Mouse (Mus musculus) kidney, postnatal 36 days (tissue): ENCODE data around the gene Cit.

Experiments
- DNase-seq, 2 experiments: peaks; one replicate each; pipeline ENCODE4 v3.0.0; 2021 to 2022; ENCODE audit warnings: mixed read lengths in 2 of 2

Cit gene

DNA sequence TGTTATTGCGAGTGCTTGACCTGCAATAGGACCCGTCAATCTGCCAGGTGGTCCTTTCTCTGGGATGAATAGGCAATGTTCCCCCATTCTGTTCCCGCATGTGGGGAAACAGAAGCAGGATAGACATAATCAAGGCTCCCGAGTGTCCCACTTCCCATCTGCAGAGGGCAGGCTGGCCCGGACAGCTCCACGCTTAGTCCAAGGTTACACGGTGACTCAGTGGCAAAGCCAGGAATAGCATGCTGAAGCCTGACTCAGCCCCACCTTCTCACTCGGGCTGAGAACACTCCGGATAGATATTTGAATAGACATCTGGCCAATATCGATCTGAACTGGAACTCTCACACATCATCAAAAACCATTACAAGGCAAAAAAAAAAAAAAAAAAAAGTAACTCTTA, 130.6 kb downstream of the Cit start:
- no peak for DNase-seq

DNA sequence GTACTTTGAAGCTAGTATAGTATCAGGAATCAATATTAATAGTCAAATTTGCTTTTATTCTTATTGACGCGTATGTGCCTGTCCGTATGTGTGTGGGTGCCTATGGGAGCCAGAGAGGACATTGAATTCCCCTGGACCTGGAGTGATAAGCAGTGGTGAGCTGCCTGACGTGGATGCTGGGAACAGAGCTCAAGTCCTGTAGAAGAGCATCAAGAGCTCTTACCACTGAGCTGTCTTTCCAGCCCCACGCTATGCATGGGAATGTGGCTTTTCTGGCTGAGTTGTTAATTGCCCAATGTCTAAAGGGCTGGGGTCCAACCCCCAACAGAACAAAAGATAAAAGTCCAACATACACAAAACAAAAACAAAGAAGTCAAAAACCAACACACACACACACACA, 131.4 kb downstream of the Cit start:
- DNase-seq, result no peak

DNA sequence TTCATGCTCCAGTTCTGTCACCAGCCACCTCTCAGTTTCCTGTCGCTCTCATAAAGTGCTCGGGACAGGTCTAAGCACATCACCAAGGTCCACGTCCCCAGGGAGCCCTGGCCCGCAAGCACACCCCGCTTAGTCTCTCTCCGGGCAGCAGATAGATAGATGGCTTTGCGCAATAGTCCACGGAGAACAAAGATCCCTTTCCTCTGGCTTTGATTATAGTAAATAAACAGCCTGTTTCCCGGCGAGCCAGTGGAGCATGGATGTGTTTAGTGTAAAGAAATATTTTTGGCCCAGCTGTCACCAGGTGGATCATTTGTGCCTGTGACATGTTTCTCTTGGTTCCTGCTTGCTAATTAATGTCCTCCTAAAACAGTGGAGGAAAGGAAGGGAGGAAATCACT, 132.2 kb downstream of the Cit start:
- peak; percentile 21 to 31 for DNase-seq

DNA sequence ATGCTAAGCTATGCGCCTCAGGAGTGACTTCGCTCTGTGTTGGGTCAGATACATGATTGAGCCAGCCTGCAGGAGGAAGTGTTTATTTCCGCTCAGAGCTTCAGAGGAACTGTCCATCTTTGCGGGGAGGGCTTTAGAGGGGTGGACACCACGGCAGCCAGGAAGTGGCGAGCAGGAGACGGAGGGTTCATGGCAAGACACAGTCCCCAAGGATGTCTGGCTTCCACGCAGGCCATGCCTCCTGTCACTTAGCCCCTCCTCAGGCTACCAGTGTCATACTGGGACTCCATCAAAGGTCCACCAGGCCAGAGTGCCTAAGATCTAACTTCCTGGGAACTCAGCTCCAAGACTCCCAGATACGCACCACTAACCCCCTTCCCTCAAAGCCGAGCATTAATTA, 132.7 kb downstream of the Cit start:
- DNase-seq, result peak; percentile 66 to 74

DNA sequence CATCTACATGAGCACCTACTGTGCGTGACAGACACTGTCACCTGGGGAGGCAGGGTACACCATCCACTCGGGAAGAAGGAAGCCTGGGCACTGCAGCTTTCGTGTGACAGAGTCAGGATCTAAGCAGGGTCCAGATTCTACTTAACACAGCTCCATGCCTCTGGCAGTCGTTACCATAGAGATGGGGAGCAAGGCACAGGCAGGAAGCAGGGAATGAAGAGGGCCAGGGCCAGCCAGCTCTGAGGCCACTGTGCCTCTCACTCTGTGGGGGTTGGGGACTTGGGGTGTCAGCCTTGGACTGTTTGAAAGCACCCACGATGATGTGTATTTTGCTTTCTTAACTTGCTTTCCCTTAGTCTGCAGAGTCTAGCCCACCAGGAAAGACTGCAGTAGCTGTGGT, 133.2 kb downstream of the Cit start:
- no peak for DNase-seq

DNA sequence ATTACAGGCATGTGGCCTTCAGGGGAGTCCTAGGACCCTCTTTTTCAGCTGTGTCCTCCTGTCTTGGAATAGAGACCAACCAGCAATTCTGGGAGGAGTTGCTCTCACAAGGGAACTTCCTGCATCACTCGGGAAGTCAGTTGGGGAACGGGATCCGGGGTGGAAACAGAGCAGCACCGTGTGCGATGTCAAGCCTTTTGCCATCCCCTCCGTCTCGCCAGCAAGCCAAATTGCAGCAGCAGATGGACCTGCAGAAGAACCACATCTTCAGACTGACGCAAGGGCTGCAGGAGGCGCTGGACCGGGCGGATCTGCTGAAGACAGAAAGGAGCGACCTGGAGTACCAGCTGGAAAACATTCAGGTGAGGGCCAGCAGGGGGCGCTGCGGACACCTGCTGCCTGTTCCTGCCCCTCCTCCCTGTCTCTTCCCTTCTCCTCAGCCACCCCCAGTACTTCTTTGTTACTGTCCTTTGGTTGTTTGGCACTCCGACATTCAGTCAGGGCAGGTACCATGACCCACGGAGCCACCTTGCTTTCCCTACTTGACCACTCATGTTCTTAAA, 134.1 kb downstream of the Cit start:
- DNase-seq, result peak; percentile 36 to 70

DNA sequence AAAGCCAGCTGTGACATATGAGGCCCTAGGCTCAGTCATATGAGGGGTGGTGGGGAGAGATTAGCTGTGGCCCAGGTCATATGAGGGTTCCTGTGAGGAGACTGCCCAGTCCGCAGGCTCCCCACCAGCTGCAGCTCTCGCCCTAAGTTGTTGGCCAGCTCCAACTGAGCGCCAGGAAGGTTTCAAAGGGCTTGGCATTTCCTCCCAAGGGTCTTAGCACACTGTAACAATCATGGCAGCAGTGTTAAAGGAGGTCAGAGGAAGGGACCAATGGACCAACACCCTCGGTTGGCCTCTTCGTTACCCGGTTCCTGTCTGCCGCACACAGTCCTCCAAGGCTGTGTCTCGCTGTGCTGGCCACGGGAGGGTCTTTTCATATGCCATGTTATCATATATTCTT, 135.5 kb downstream of the Cit start:
- peak; percentile 19 to 43 for DNase-seq

DNA sequence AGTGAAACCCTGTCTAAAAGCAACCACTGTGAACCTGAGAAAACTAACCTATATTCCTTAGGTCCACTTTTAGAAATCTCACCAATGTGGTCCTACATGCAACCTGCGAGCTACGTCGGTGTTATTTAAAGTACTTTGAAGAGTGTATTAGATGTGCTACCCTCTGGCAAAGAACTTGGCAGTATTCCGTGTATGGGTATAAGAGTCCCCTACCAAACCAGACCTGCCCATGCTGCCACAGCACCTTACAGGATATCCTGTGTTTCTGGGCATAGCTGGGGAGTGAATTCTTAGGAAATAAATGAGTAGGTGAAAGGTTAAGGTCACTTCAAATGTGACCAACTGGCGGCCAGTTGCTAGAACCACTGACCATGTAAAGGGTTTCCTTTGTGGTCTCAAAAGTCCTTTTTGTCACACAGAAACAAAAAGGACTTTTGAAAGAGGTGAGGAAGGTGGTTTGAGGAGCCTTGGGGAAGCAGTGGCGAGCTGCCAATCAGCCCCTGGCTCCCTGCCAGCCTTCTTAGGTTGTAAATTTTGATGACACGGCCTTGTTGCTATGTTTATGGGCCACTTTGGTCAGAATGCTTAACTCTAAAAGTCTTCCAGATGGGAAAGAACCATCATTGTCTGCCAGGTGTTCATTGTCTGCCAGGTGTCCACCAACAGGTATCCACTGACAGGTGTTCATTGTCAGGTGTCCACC, 137.7 kb downstream of the Cit start:
- peak; percentile 75 to 89 for DNase-seq

DNA sequence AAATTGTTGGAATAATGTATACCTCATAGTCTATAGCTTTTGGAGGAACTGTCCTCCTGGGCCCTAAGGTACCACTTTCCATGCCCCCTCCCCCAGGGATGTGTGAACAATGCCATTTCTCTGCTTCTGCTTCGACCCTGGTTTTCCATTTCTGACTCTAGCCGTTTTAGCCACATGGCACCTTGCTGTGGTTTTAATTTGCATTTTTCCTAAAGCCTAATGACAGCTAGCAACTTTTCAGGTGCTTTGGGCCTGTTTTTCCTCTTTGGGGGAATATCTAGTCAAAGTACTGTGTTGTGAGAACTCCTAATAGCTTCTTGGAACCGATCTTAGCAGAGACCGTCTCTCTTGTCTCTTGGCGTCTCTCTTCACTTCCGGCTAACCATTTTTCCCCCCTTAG, 139.3 kb downstream of the Cit start:
- DNase-seq, result no peak

DNA sequence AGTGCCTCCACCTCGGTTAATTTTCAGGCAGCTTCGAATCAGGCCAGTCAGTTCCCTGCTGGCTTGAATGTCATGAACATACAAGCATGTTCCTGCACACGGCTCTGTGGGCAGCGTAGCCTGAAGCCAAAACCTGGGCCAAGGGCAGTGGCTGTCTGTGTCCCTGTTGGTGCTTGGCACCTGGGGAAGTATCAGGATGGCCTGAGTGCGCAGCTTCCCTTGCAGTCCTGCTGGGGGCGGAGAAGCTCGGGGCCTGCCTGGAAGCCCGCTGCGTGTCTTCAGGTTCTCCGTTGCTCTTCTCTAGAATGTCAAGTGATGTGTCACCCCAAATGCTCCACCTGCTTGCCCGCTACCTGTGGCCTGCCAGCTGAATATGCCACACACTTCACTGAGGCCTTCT, 140.0 kb downstream of the Cit start:
- no peak for DNase-seq

DNA sequence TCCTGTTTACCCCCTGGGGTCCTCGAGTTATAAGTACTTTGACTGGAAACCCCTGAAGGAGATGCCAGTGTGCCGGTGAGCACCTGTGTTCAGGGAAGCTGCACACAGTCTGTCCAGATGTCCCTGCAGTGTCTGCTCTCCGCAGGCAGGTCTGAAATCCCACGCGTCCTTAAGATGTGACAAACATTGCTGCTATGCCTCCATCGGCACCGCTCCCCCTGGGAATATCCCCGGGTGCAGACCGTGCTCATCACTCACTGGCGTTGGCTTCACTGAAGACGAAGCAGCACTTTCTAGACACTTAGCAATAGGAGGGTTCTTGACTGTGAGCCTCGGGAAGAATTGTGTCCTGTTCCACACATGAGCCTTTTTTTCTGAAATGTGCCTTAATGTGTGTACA, 142.2 kb downstream of the Cit start:
- DNase-seq, result no peak

DNA sequence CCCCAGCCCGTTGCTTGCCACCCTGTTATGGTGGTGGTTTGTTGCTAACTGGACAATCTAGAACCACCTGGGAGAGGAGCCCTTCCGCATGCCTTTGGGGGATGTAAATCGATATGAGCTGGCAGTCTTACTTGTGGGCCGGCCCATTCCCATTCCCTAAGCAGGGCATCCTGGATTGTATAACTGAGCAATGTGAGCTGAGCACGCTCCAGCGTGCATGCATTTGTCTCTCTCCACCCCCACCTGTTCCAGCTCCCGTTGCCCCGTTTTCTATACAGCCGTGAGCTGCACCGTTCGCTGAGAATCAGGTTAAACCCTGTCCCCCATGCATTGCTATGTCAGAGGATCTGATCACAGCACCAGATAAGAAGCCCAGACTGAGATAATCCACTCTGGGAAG, 146.6 kb downstream of the Cit start:
- DNase-seq, result no peak

DNA sequence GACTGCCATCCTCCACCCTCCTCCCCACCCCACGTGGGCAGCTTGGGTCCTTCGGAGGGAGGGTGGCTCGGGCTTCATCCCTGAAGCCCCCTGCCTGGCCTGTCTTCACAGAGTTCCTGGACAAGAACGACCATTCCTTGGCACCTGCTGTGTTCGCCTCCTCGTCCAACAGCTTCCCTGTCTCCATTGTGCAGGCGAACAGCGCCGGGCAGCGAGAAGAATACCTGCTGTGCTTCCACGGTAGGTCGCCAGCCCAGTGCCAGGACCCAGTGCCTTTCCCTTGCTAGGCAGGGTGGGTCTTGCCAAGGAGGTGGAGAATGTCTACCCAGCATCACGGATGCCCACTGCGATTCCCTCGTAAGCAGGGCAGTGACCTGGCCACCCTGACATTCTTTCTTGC, 149.0 kb downstream of the Cit start:
- DNase-seq, result no peak

DNA sequence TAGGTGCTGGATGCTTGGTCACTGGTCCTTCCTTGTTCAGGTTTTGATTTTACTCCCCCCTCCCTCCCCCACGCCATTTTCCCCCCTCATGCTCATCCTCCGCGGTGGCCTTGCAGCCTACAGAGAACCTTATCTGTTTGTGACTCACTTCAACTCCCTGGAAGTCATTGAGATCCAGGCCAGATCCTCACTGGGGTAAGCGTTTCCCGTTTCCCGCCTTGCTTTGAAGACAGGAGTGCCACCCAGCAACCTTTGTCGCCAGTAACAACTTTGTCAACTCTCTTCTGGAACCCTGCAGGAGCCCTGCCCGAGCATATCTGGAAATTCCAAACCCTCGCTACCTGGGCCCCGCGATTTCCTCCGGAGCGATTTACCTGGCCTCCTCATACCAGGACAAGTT, 152.3 kb downstream of the Cit start:
- DNase-seq, result no peak

DNA sequence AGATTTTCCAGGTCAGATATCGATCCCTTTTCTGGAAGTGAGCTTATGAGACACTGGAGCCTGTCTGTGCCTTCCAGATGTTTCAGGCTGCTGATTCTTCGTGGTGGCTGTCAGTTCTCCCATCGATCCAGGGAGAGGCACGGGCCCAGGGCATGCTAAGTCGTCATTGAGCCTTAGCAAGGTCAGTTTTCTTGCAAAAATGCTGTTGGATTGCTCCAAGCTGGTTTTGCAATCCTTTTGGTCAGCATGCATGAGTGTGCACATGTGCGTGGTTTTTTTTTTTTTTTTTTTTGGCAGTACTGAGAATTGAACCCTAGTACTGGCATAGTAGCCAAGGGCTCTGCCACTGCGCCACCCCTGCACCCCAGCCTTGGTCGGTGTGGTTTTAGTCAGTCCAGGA, 158.1 kb downstream of the Cit start:
- no peak for DNase-seq

DNA sequence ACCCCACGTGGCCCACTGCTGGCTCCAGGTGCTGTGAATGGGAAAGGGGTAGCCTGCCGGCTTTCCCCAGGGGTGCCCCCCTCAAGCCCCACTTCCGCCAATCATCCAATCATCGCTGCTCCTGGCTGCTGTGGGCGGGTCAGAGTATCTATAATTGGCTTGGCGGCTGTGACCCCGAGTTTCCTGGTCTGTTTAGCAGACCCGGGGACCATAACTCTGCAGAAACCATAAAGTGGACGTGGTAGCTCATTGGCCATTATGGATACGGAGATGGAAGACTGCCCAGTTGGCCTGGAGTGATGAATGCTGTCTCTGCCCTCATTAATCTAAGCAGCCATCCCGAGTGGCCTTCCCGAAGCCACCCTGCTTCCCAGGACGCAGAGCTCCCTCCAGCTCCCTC, 158.7 kb downstream of the Cit start:
- DNase-seq, result no peak

DNA sequence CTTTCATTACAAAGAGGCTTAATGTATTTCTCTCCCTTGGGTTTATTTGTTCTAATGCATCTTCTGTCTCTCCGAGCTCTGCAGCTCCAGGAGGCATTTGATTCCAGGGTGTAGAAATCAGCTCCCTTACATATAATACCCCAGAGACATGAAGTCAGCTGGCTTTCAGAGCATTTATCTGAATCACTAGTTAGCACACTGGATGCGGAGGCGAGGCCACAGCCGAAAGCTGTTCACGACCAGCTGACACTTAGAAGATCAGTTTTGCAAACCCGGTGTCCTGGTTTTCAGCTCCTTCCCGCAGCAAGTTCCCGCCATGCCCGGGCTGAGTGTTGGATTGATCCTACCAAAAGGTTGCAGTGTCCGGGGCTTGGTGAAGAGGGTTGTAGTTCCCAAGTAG, 159.2 kb downstream of the Cit start:
- no peak for DNase-seq

DNA sequence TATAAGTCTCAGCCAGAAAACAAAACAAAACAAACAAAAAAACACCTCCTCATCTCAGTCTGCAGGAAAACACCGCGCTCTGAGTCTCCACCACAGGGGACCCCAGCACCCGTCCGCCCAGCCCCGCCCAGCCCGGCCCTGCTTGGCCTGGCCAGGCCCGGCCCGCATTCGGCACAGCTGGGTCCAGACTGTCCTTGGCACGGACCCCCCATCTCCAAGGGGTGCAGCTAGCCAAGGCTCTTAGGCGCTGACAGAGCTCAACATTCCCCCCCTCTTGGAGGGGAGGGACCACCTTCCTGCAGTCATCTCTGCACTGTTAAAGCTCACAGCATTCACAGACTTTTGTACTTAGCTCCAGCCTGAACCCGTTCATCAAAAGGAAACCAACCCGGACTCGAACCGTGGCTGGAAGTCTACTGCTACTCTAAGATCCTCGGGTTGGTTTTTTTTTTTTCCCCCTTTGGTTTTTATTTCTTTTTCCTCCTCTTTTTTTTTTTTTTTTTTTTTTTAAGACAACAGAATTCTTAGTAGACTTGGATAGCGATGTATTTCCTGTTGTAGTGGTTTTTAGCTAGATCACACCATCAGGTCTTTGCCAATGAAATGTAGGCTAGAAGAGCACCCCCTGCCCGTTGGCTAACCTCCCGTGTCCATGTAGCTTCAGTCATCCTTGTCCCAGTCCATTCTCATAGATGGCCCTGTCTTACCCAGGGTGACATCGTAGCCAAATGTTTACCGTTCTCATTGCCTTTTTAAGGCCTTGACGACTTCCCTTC, 161.4 kb downstream of the Cit start:
- peak in 1 of 2 experiments; percentile 73 for DNase-seq

DNA sequence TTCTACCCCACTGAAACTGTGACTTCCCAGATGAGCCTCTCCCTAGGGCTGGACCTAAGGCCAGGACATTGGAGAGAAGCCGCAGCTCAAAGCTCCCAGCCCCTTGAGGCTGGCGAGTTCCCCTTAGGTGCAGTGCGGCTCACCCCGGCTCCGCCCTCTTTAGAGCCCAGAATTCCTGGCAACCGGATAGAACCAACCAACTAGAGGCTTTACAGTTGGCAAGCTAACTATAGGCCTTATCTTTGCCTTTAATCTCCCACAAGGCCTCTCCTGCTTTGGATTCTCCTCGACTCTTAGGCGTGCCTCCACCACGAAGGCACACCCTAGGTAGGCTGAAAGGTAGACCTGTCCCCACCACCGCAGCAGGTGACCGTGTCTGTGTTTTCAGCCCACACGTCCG, 162.6 kb downstream of the Cit start:
- DNase-seq, result peak in 1 of 2 experiments; percentile 28

DNA sequence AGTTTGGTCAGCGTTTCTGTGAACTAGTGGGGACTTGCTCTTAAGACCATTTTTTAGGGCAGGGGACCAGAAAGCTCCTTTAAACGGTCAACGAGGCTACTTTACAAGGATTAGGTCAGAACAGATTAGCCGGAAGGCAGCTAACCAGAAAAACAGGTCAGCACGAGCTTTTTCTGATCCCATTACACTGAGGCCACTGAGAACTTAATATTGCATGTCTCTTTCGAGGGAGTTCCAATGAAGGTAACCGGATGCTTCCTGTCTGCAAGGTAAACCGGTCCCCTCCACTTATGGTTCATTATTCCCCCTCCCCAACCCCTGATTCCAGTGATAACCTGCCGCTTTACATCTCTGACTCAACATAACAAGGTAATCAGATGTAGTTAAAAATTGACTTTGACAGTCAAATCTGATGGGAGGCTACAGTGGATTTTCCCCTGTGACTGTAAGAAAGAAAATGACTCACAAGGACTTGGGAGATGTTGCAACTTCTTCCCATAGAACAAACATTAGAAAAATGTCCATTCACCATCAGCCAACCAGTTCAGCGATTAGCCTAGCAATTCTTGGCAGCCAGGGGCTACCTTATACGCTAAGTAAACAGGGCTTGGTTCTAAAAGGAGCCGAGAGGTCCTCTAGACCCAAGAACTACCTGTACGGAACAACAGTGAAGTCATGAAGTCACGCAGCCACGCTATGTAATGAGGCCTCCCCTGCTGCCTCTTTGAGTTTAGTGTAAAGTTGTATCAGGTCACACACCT, 164.2 kb downstream of the Cit start:
- DNase-seq, result peak in 1 of 2 experiments; percentile 46

DNA sequence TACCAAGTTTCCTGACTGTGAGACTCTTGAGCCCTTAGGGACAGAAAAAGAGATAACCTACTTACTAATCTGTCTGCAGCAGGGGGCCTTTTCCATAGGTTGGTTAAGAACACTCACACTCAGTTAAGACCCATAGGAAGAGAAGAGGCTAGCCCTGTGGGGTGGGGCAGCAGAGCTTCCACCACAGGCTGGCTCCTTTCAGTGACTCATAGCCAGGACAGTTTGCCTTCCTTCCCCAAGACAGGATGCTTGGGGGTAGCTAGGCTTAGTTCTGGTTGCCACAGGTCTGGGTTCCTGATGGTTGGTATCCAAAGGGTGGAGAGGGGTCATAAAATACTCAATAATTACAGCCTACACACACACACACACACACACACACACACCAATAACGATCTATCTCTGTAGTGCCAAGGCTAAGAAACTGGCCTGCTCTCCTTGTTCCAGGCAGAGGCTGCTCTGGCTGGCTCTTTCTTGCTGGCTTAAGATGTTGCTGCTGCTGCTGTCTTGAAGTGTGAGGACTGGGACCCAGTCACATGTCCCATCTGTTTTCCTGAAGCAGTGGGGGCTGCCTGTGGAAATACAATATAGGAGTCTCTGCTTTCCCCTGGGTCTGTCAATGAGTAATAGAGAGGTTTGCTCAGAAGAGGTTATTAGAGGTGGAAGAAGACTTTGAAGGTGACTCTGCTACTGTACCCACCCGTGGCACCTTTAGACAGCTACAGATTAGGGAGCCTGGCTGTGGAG, 165.0 kb downstream of the Cit start:
- DNase-seq, result no peak

DNA sequence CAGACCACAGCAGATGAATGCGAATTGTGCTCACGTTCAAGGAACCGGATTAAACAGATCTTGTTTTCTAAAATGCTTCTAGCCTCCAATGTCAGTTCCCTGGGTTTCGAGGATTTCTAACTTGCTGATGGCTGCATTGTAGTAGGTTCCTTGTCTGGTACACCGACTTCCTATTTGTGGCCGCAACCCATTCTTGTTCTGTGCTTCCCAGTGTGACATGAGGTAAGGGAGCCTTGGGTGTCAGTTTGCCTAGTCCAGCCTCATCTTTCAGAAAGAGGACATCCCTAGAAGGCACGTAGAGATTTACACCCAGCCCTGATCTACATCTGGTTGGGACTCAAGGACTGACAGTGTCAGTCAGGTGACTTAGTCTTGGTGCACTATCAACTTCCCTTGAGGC, 166.6 kb downstream of the Cit start:
- no peak for DNase-seq

DNA sequence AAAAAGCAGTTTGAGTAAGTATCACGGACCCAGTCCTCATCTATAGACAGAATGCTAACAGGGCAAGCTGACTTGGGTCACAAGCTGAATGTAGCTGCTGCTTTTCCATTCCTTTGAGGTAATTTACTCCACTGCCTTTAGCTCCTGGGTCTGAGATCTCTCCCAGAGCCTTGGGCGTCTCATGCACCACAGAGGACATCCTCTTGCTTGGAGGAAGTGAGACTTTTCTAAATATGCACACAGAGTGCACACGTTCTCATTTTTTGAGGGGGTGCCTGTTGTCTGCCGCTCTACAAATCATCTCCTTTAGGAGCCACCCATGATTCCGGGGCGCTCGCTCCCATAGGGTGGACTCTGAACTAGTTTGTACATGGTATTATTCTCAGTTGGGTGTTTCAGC, 167.4 kb downstream of the Cit start:
- no peak for DNase-seq
